Mouse (Mus musculus) liver, embryonic 14.5 days (tissue): Measurements from ENCODE around the gene Carmil1. TPM values are rescaled to one million over a fixed set of nuclear protein-coding genes. Genes with fewer than 3 reads are reported as not detected.

Experiments used
- ATAC-seq: fragments of 200-750 bp; cut with Nextera tagmentation; 2 replicates; pipeline ENCODE4 v1.8.0; 2017; ENCODE audit warnings: moderate number of reproducible peaks, mild to moderate bottlenecking, moderate library complexity; ENCODE audit not compliant: insufficient read depth
- DNase-seq, 3 experiments: peaks; one replicate each; pipeline ENCODE4 v3.0.0-alpha.2; 2012 to 2013; ENCODE audit warnings: low read depth in 3 of 3, low spot score in 3 of 3
- H3K27ac ChIP-seq: fragments of 300-500 bp; sonication (generic); 2 replicates; pipeline ENCODE4 v1.5.1; 2014; ENCODE audit warnings: moderate library complexity, mild to moderate bottlenecking, control low read depth, inconsistent platforms
- H3K27me3 ChIP-seq: fragments of 300-500 bp; sonication (generic); 2 replicates; pipeline ENCODE4 v1.6.1; 2014; ENCODE audit warnings: mild to moderate bottlenecking, low read length, moderate library complexity; ENCODE audit not compliant: control insufficient read depth, insufficient read depth
- H3K36me3 ChIP-seq: fragments of 300-500 bp; sonication (generic); replicated peaks from 2 replicates; pipeline ENCODE4 v1.6.1; 2014; ENCODE audit warnings: low read depth; ENCODE audit not compliant: control insufficient read depth, insufficient read depth
- H3K4me1 ChIP-seq, 2 experiments: fragments of 200-500 bp in 1 of 2; fragments of 300-500 bp in 1 of 2; sonication (generic) in 1 of 2; replicated peaks; 2 replicates each; pipeline ENCODE4 v1.6.1; 2012 to 2014; ENCODE audit warnings: antibody characterized with exemption in 1 of 2, inconsistent platforms in 1 of 2, low read length in 1 of 2; ENCODE audit not compliant: control insufficient read depth in 2 of 2, insufficient read depth in 2 of 2
- H3K4me2 ChIP-seq: fragments of 300-500 bp; sonication (generic); 2 replicates; pipeline ENCODE4 v1.6.1; 2014; ENCODE audit warnings: low read depth, mild to moderate bottlenecking, control low read depth, moderate library complexity
- H3K4me3 ChIP-seq, 2 experiments: fragments of 200-500 bp in 1 of 2; fragments of 300-500 bp in 1 of 2; sonication (generic) in 1 of 2; 2 replicates each; pipeline ENCODE4 v1.5.1; 2012 to 2014; ENCODE audit warnings: low read depth in 2 of 2, low read length in 2 of 2, mild to moderate bottlenecking in 2 of 2, control low read depth in 1 of 2, inconsistent platforms in 1 of 2, moderate library complexity in 1 of 2; ENCODE audit not compliant: insufficient read depth in 1 of 2
- H3K9ac ChIP-seq: fragments of 300-500 bp; sonication (generic); replicated peaks from 2 replicates; pipeline ENCODE4 v1.6.1; 2014; ENCODE audit warnings: mild to moderate bottlenecking, control low read depth, moderate library complexity
- H3K9me3 ChIP-seq: fragments of 300-500 bp; sonication (generic); 2 replicates; pipeline ENCODE4 v1.6.1; 2016; ENCODE audit warnings: low read length, mixed read lengths; ENCODE audit not compliant: control insufficient read depth
- CTCF ChIP-seq: IDR thresholded peaks from 2 replicates; pipeline ENCODE4 v1.5.1; 2016; ENCODE audit warnings: antibody characterized with exemption, low read depth, control low read depth
- EP300 ChIP-seq: IDR thresholded peaks from 2 replicates; pipeline ENCODE4 v1.6.1; 2016; ENCODE audit warnings: antibody characterized with exemption, low read depth
- WGBS: fragments of 180-500 bp; shearing (Covaris S2); extraction: QIAGEN DNeasy Blood & Tissue Kit; methylation state at CpG from one replicate; pipeline ENCODE4 v1.1.7; 2014; ENCODE audit not compliant: insufficient replicate concordance; 5-methylcytosine and 5-hydroxymethylcytosine counted together
- polyA plus RNA-seq, 2 experiments: library from polyadenylated mRNA; depleted of rRNA in 1 of 2; stranded (reverse) in 1 of 2; unstranded in 1 of 2; fragments of >200 nt; fragmentation: Nextera tagmentation in 1 of 2; extraction: Ambion mirVana in 1 of 2; gene quantifications; 2 replicates each; pipeline versions ENCODE4 v1.2.1 to v1.2.3; 2012 to 2014

Carmil1 gene
- polyA plus RNA-seq, 2 experiments = 1.8 to 4.2 TPM

GRCm38 (mm10) chr13:24072588-24072987, 208.0 kb downstream of the Carmil1 start:
- ATAC-seq = no peak

GRCm38 (mm10) chr13:24067553-24067952, 213.0 kb downstream of the Carmil1 start:
- no peaks in the 10 kb centered on the region for H3K27me3 ChIP-seq
- H3K9ac ChIP-seq = no peak overlapping the region
- no peaks in the 10 kb centered on the region for H3K9me3 ChIP-seq
- no peak for ATAC-seq
- no peaks in the 10 kb centered on the region for H3K36me3 ChIP-seq
- no peak for DNase-seq
- no peak for TF ChIP-seq EP300
- TF ChIP-seq CTCF = no peak
- no peaks in the 10 kb centered on the region for H3K4me1 ChIP-seq
- no peak overlapping the region for H3K27ac ChIP-seq
- H3K4me2 ChIP-seq = no peak overlapping the region
- no peak overlapping the region for H3K4me3 ChIP-seq
- WGBS = 77% methylated on average over 8 of the region's 8 CpGs

More at GRCm38 (mm10) chr13:24072588-24072987, 208.0 kb downstream of the Carmil1 start:
- H3K4me2 ChIP-seq = no peak overlapping the region
- H3K27me3 ChIP-seq = no peaks in the 10 kb centered on the region
- H3K9me3 ChIP-seq = no peaks in the 10 kb centered on the region
- no peak overlapping the region for H3K9ac ChIP-seq
- no peaks in the 10 kb centered on the region for H3K36me3 ChIP-seq
- H3K27ac ChIP-seq = no peak overlapping the region
- no peak overlapping the region for H3K4me3 ChIP-seq
- TF ChIP-seq CTCF = no peak
- no peak for TF ChIP-seq EP300
- DNase-seq = no peak
- 87% methylated on average over 10 of the region's 10 CpGs for WGBS
- no peaks in the 10 kb centered on the region for H3K4me1 ChIP-seq

GRCm38 (mm10) chr13:24065536-24065935, 215.1 kb downstream of the Carmil1 start:
- 39% methylated on average over 1 of the region's 1 CpGs for WGBS
- no peak for TF ChIP-seq EP300
- TF ChIP-seq CTCF = no peak
- DNase-seq = no peak
- ATAC-seq = no peak
- no peaks in the 10 kb centered on the region for H3K9me3 ChIP-seq
- no peak overlapping the region for H3K4me3 ChIP-seq
- H3K27me3 ChIP-seq = no peaks in the 10 kb centered on the region
- no peaks in the 10 kb centered on the region for H3K4me1 ChIP-seq
- H3K4me2 ChIP-seq = no peak overlapping the region
- no peak overlapping the region for H3K27ac ChIP-seq
- no peaks in the 10 kb centered on the region for H3K36me3 ChIP-seq
- H3K9ac ChIP-seq = no peak overlapping the region

GRCm38 (mm10) chr13:24062770-24063169, 217.8 kb downstream of the Carmil1 start:
- Histone ChIP-seq H3K27me3 (no peaks in the 10 kb centered on the region), H3K4me3 (no peak overlapping the region), H3K4me1 (no peaks in the 10 kb centered on the region), H3K9ac (no peak overlapping the region), H3K27ac (no peak overlapping the region), H3K36me3 (no peaks in the 10 kb centered on the region), H3K9me3 (no peaks in the 10 kb centered on the region), H3K4me2 (no peak overlapping the region)
- no peak for DNase-seq
- no peak for ATAC-seq
- no peak for TF ChIP-seq CTCF
- no peak for TF ChIP-seq EP300
- WGBS = 66% methylated on average over 4 of the region's 4 CpGs

DNA sequence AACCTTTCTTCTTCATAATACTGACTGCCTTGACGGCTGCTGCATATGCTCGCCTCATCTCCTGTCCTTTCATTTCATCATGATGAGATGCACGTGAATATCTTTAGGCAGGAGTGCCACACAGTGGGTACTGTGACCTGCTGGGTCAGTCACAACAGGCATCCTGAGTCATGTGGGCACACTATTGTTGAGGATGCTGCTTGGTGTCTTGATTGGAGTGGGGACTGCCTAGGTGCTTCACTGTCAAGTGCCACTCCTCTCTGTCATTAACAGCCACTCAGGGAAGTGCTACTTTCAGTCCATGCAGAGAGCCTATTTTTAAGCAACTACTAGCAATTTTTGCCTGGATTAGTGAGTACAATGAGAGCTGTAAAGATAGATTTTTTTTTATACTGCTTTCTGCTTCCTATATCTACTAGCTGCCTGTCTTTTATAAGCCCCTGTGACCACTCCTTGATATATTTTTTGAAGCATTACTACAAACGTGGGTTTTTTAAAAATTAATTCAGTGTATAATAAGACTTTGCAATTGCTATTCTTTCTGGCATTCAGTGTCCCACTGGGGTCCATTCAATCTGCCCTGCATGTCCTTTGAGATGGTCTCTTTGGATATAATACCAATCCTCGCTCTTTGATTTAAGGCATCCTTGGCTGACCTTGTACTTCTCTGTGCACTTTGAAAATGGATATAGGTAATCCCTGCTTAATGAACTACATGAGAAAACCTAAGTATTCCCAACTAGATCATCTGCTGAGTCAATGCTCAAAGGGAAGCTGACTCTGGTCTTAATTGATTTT, 225.3 kb downstream of the Carmil1 start:
- Histone ChIP-seq H3K27me3 (no peaks in the 10 kb centered on the region), H3K4me2 (no peak overlapping the region), H3K4me1 (no peaks in the 10 kb centered on the region), H3K9me3 (no peaks in the 10 kb centered on the region), H3K27ac (no peak overlapping the region), H3K36me3 (no peaks in the 10 kb centered on the region), H3K4me3 (no peak overlapping the region), H3K9ac (no peak overlapping the region)
- 59% methylated on average over 5 of the region's 5 CpGs for WGBS
- ATAC-seq = no peak
- no peak for DNase-seq
- TF ChIP-seq CTCF = no peak
- TF ChIP-seq EP300 = no peak
